Mouse (Mus musculus) intestine, embryonic 16.5 days (tissue): Measurements from ENCODE around the gene Gm17364. TPM values are rescaled to one million over a fixed set of nuclear protein-coding genes. Genes with fewer than 3 reads are reported as not detected.

Experiments
- ATAC-seq: fragments of 200-750 bp; cut with Nextera tagmentation; 2 replicates; pipeline ENCODE4 v1.8.0; 2017; ENCODE audit warnings: moderate TSS enrichment, moderate library complexity
- H3K27ac ChIP-seq: fragments of 300-500 bp; sonication (generic); 2 replicates; pipeline ENCODE4 v1.5.1; 2014; ENCODE audit warnings: mild to moderate bottlenecking, low read length
- H3K27me3 ChIP-seq: fragments of 300-500 bp; sonication (generic); replicated peaks from 2 replicates; pipeline ENCODE4 v1.6.1; 2014; ENCODE audit warnings: low read length, control low read depth, mixed read lengths; ENCODE audit not compliant: control insufficient read depth, insufficient read depth
- H3K36me3 ChIP-seq: fragments of 300-500 bp; sonication (generic); 2 replicates; pipeline ENCODE4 v1.6.1; 2014; ENCODE audit warnings: low read length, control low read depth; ENCODE audit not compliant: control insufficient read depth, insufficient read depth
- H3K4me1 ChIP-seq: fragments of 300-500 bp; sonication (generic); 2 replicates; pipeline ENCODE4 v1.6.1; 2014; ENCODE audit warnings: low read length, control low read depth, mixed read lengths; ENCODE audit not compliant: control insufficient read depth, insufficient read depth
- H3K4me2 ChIP-seq: fragments of 300-500 bp; sonication (generic); 2 replicates; pipeline ENCODE4 v1.6.1; 2014; ENCODE audit warnings: low read depth, low read length, control low read depth
- H3K4me3 ChIP-seq: fragments of 300-500 bp; sonication (generic); 2 replicates; pipeline ENCODE4 v1.5.1; 2014; ENCODE audit warnings: mild to moderate bottlenecking, low read length
- H3K9ac ChIP-seq: fragments of 300-500 bp; sonication (generic); 2 replicates; pipeline ENCODE4 v1.6.1; 2014; ENCODE audit warnings: low read depth, low read length
- H3K9me3 ChIP-seq: fragments of 300-500 bp; sonication (generic); 2 replicates; pipeline ENCODE4 v1.6.1; 2016; ENCODE audit warnings: low read length, control low read depth; ENCODE audit not compliant: control insufficient read depth
- WGBS: fragments of 180-500 bp; shearing (Covaris S2); extraction: QIAGEN DNeasy Blood & Tissue Kit; methylation state at CpG from one replicate; pipeline ENCODE4 v1.1.7; 2014; 5-methylcytosine and 5-hydroxymethylcytosine counted together
- polyA plus RNA-seq: library from polyadenylated mRNA; unstranded; fragments of >200 nt; fragmentation: Nextera tagmentation; extraction: Ambion mirVana; gene quantifications from 2 replicates; pipeline ENCODE4 v1.2.1, GENCODE M21; 2015

Gm17364 gene
- polyA plus RNA-seq, 1 experiment from 2014 or later = not detected

DNA sequence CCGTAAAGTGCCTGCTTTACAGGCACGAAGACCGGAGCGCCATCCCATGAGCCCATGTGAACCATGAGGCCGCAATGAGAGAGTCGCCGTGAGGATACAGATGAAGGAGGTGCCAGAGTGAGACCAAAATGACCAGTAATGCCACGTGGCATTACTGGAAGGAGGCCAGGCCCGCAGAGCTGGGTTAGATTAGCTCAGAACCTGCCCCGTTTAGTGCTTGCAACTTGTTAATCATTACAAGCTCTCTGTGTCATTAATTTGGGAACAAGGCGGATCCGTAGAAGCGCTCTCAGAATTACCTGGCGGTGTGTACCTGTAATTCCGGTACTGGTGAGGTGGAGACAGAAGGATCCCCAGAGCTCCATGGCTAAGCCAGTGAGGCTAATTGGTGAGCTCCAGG is 41.6 kb downstream of the Gm17364 start:
- Histone ChIP-seq H3K9me3 (no peaks in the 10 kb centered on the region), H3K27ac (peak overlapping the region; percentile 12; the same call in 1 of the 2 replicates), H3K36me3 (no peaks in the 10 kb centered on the region), H3K4me2 (peak overlapping the region; percentile 22), H3K27me3 (no peaks in the 10 kb centered on the region), H3K9ac (no peak overlapping the region), H3K4me3 (no peak overlapping the region), H3K4me1 (0 out of 2 replicates have a peak, but pooled peaks cover 2% of the 10 kb centered on the region)
- 76% methylated on average over 15 of the region's 15 CpGs for WGBS
- peak; percentile 75 for ATAC-seq

GRCm38 (mm10) chr13:41231389-41231983 is 42.3 kb downstream of the Gm17364 start:
- H3K9ac ChIP-seq = no peak overlapping the region
- no peak overlapping the region for H3K4me3 ChIP-seq
- H3K36me3 ChIP-seq = no peaks in the 10 kb centered on the region
- no peak for ATAC-seq
- H3K4me2 ChIP-seq = no peak overlapping the region
- no peaks in the 10 kb centered on the region for H3K27me3 ChIP-seq
- H3K27ac ChIP-seq = no peak overlapping the region
- WGBS = 85% methylated on average over 12 of the region's 12 CpGs
- 0 out of 2 replicates have a peak, but pooled peaks cover 2% of the 10 kb centered on the region for H3K4me1 ChIP-seq
- H3K9me3 ChIP-seq = no peaks in the 10 kb centered on the region

- Histone ChIP-seq H3K4me2 (no peak overlapping the region), H3K9ac (no peak overlapping the region), H3K27ac (no peak overlapping the region), H3K36me3 (no peaks in the 10 kb centered on the region), H3K4me3 (no peak overlapping the region), H3K4me1 (no peaks in the 10 kb centered on the region), H3K9me3 (no peaks in the 10 kb centered on the region), H3K27me3 (no peaks in the 10 kb centered on the region)
- WGBS = 81% methylated on average over 5 of the region's 5 CpGs
- ATAC-seq = no peak
Measured at GRCm38 (mm10) chr13:41230256-41230655, 43.5 kb downstream of the Gm17364 start.

DNA sequence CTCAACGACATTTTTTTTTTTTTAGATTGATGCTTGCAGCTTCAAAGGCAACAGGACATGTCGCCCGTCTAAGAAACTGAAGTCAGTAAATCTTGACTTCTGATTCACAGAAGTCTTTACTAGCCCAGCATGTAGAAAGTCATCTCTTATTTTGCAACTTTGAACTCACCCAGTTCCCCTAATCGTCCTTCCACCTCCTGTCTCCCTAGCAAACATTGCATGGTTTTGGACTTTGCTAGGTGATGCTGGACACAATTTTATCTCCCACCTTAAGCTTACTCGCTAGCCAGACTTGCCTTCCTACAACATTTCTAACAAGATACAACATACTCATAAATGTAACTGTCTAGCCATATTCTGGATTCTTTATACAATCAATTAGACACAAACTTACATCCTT is 45.7 kb downstream of the Gm17364 start:
- H3K27me3 ChIP-seq = no peaks in the 10 kb centered on the region
- no peak overlapping the region for H3K4me3 ChIP-seq
- no peaks in the 10 kb centered on the region for H3K36me3 ChIP-seq
- no peak overlapping the region for H3K9ac ChIP-seq
- ATAC-seq = no peak
- WGBS = 81% methylated on average over 5 of the region's 5 CpGs
- H3K4me1 ChIP-seq = no peaks in the 10 kb centered on the region
- H3K9me3 ChIP-seq = no peaks in the 10 kb centered on the region
- no peak overlapping the region for H3K27ac ChIP-seq
- H3K4me2 ChIP-seq = no peak overlapping the region

GRCm38 (mm10) chr13:41226513-41226912 is 47.3 kb downstream of the Gm17364 start:
- Histone ChIP-seq H3K27me3 (no peaks in the 10 kb centered on the region), H3K9me3 (no peaks in the 10 kb centered on the region), H3K27ac (no peak overlapping the region), H3K9ac (no peak overlapping the region), H3K4me3 (no peak overlapping the region), H3K4me2 (no peak overlapping the region), H3K36me3 (no peaks in the 10 kb centered on the region), H3K4me1 (no peaks in the 10 kb centered on the region)
- no peak for ATAC-seq
- 60% methylated on average over 5 of the region's 5 CpGs for WGBS

Other genes with a start within 250 kb of the Gm17364 start
- 0.11 and 0.40 TPM in 2 replicates for gene Mak, start 194.3 kb downstream of the Gm17364 start, polyA plus RNA-seq
- gene Gcm2, start 162.9 kb downstream of the Gm17364 start, polyA plus RNA-seq = not detected in 2 replicates
- 0.16 and 0.18 TPM in 2 replicates for gene Sycp2l, start 159.7 kb downstream of the Gm17364 start, polyA plus RNA-seq
- gene Elovl2, start 53.6 kb downstream of the Gm17364 start, polyA plus RNA-seq = 5.7 and 6.3 TPM in 2 replicates
- 8.5 and 8.7 TPM in 2 replicates for gene Smim13, start 24.1 kb downstream of the Gm17364 start, polyA plus RNA-seq
- 38.5 and 40.5 TPM in 2 replicates for gene Nedd9, start 213.4 kb upstream of the Gm17364 start, polyA plus RNA-seq